Mouse (Mus musculus) intestine, embryonic 16.5 days (tissue): ENCODE measurements around the gene Nrsn2. TPM values are rescaled to one million over a fixed set of nuclear protein-coding genes. Genes with fewer than 3 reads are reported as not detected.
A peak's percentile ranks its signal among the peaks of the same experiment; 100 is the strongest.

Source experiments
- ATAC-seq: fragments of 200-750 bp; cut with Nextera tagmentation; 2 replicates; pipeline ENCODE4 v1.8.0; 2017; ENCODE audit warnings: moderate TSS enrichment, moderate library complexity
- H3K27ac ChIP-seq: fragments of 300-500 bp; sonication (generic); 2 replicates; pipeline ENCODE4 v1.5.1; 2014; ENCODE audit warnings: mild to moderate bottlenecking, low read length
- H3K27me3 ChIP-seq: fragments of 300-500 bp; sonication (generic); replicated peaks from 2 replicates; pipeline ENCODE4 v1.6.1; 2014; ENCODE audit warnings: low read length, control low read depth, mixed read lengths; ENCODE audit not compliant: control insufficient read depth, insufficient read depth
- H3K36me3 ChIP-seq: fragments of 300-500 bp; sonication (generic); 2 replicates; pipeline ENCODE4 v1.6.1; 2014; ENCODE audit warnings: low read length, control low read depth; ENCODE audit not compliant: control insufficient read depth, insufficient read depth
- H3K4me1 ChIP-seq: fragments of 300-500 bp; sonication (generic); 2 replicates; pipeline ENCODE4 v1.6.1; 2014; ENCODE audit warnings: low read length, control low read depth, mixed read lengths; ENCODE audit not compliant: control insufficient read depth, insufficient read depth
- H3K4me2 ChIP-seq: fragments of 300-500 bp; sonication (generic); 2 replicates; pipeline ENCODE4 v1.6.1; 2014; ENCODE audit warnings: low read depth, low read length, control low read depth
- H3K4me3 ChIP-seq: fragments of 300-500 bp; sonication (generic); 2 replicates; pipeline ENCODE4 v1.5.1; 2014; ENCODE audit warnings: mild to moderate bottlenecking, low read length
- H3K9ac ChIP-seq: fragments of 300-500 bp; sonication (generic); 2 replicates; pipeline ENCODE4 v1.6.1; 2014; ENCODE audit warnings: low read depth, low read length
- H3K9me3 ChIP-seq: fragments of 300-500 bp; sonication (generic); 2 replicates; pipeline ENCODE4 v1.6.1; 2016; ENCODE audit warnings: low read length, control low read depth; ENCODE audit not compliant: control insufficient read depth
- WGBS: fragments of 180-500 bp; shearing (Covaris S2); extraction: QIAGEN DNeasy Blood & Tissue Kit; methylation state at CpG from one replicate; pipeline ENCODE4 v1.1.7; 2014; 5-methylcytosine and 5-hydroxymethylcytosine counted together
- polyA plus RNA-seq: library from polyadenylated mRNA; unstranded; fragments of >200 nt; fragmentation: Nextera tagmentation; extraction: Ambion mirVana; gene quantifications from 2 replicates; pipeline ENCODE4 v1.2.1, GENCODE M21; 2015

The Nrsn2 gene
- polyA plus RNA-seq, 1 experiment from 2014 or later = 2.5 TPM

DNA sequence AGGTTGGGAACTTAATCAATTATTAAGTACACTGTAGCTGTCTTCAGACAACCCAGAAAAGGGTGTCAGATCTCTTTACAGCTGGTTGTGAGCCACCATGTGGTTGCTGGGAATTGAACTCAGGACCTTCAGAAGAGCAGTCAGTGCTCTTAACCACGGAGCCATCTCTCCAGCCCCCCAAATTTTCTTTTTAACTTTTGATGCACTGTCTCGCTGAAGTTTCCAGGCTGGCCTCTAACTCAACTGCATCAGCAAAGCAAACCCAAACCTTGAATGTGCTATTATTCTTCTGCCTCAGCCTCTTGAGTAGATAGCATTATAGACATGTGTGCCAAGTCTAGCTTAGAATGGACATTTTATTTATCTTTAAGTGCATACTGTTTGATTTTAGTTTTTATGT lies 28.7 kb downstream of the Nrsn2 start:
- Histone ChIP-seq H3K36me3 (no peaks in the 10 kb centered on the region), H3K27me3 (peaks cover 3% of the 10 kb centered on the region; the same call in 1 of the 2 replicates), H3K4me1 (peaks cover 4% of the 10 kb centered on the region; the same call in 1 of the 2 replicates), H3K27ac (no peak overlapping the region), H3K4me2 (no peak overlapping the region), H3K9ac (no peak overlapping the region), H3K9me3 (no peaks in the 10 kb centered on the region), H3K4me3 (no peak overlapping the region)
- no peak for ATAC-seq
- 81% methylated on average over 2 of the region's 2 CpGs for WGBS

DNA sequence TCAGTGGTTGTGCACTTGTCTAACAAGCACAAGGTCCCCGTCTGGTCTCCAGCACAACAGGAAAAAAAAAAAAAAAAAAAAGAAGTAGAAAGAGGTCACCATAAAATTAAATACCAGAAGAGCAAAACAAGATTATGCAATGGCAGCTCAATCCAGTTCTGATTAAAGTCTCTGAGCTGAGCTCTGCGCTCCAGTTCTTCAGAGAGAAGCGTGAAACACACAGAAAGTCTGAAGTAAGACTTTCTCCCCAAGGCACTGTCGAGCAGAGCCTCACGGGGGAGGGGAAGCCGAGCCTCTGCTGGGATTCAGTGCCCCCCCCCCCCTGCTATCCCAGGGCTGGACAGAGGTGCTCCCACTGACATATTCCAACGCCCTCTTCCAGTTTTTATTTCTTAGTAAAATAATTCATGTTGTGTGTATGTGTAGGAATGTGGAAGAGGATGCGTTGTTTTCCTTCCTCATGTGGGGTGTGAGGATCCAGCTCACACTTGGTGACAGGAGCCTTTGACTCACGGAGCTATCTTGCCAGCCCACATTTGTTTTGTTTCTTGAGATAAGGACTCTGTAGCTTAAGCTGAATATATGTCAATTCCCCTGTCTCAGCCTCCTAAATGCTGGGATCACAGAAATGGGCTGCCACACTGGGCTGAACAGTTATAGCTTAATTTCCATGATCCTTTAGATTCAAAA lies 29.5 kb downstream of the Nrsn2 start:
- WGBS = 49% methylated on average over 9 of the region's 9 CpGs
- Histone ChIP-seq H3K4me3 (no peak overlapping the region), H3K4me2 (no peak overlapping the region), H3K4me1 (peaks cover 4% of the 10 kb centered on the region; the same call in 1 of the 2 replicates), H3K9ac (no peak overlapping the region), H3K36me3 (no peaks in the 10 kb centered on the region), H3K27me3 (peaks cover 5% of the 10 kb centered on the region; the same call in 1 of the 2 replicates), H3K9me3 (no peaks in the 10 kb centered on the region), H3K27ac (no peak overlapping the region)
- ATAC-seq = no peak

DNA sequence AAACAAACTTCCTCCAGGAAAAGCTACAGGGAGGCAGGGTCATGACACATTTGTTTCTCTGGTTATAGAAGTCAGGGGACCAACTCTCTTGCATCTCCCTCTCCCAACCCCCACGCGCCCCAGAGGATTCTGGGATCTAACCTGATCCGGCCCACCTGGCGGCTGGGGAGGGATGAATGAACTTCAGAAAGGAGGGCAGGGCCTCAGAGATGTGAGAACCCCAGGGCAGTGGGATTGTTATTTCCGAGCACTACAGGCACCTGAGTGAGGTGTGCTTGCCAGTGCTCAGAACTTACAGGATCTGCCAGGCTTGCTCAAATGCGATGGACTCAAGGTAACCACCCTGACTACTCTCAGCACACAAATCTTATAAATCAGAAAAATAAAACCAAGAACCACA lies 31.0 kb downstream of the Nrsn2 start:
- H3K27me3 ChIP-seq = peaks cover 5% of the 10 kb centered on the region; the same call in 1 of the 2 replicates
- H3K27ac ChIP-seq = no peak overlapping the region
- ATAC-seq = no peak
- H3K9ac ChIP-seq = no peak overlapping the region
- H3K4me2 ChIP-seq = no peak overlapping the region
- no peak overlapping the region for H3K4me3 ChIP-seq
- peaks cover 4% of the 10 kb centered on the region; the same call in 1 of the 2 replicates for H3K4me1 ChIP-seq
- H3K9me3 ChIP-seq = no peaks in the 10 kb centered on the region
- WGBS = 78% methylated on average over 6 of the region's 6 CpGs
- H3K36me3 ChIP-seq = no peaks in the 10 kb centered on the region

DNA sequence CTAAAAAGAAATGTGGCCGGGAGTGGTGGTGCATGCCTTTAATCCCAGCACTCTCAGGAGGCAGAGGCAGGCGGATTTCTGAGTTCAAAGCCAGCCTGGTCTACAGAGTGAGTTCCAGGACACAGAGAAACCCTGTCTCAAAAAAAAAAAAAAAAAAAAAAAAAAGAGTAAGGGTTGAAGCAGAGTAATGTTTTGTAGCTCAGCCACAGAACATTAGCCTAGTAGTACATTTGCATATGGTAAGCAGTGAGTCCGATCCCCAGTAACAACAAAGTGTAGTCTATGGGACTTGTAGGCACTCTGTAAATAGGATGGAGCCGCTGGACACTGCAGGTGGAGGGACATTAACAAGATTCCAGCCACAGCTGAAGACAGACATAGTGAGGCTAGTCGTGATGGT lies 31.5 kb downstream of the Nrsn2 start:
- no peak for ATAC-seq
- WGBS = 69% methylated on average over 5 of the region's 5 CpGs
- H3K27me3 ChIP-seq = peaks cover 5% of the 10 kb centered on the region; the same call in 1 of the 2 replicates
- H3K9ac ChIP-seq = no peak overlapping the region
- no peak overlapping the region for H3K4me2 ChIP-seq
- H3K27ac ChIP-seq = no peak overlapping the region
- no peak overlapping the region for H3K4me3 ChIP-seq
- no peaks in the 10 kb centered on the region for H3K36me3 ChIP-seq
- no peaks in the 10 kb centered on the region for H3K9me3 ChIP-seq
- peaks cover 4% of the 10 kb centered on the region; the same call in 1 of the 2 replicates for H3K4me1 ChIP-seq

DNA sequence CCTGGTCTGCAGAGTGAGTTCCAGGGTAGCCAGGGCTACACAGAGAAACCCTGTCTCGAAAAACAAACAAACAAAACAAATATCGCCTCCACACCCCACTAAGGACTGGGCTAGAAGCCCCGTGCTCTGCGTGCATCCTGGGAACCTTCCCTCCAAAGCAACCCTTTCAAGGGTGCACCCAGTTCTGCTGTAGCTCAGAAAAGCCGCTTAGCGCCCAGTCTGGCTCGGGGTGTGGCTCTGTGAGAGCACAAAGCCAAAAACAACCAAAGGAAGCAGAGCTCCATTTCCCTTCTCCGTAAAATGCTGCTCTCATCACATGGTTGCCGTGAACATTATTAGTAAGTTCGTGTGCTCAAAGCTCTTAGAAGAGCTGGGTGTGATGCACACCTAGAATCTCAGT lies 32.1 kb downstream of the Nrsn2 start:
- 11% methylated on average over 10 of the region's 10 CpGs for WGBS
- Histone ChIP-seq H3K9ac (peak overlapping the region; percentile 69; the same call in 1 of the 2 replicates), H3K4me1 (peaks cover 4% of the 10 kb centered on the region; the same call in 1 of the 2 replicates), H3K27me3 (peaks cover 5% of the 10 kb centered on the region; the same call in 1 of the 2 replicates), H3K9me3 (no peaks in the 10 kb centered on the region), H3K4me2 (peak overlapping the region; percentile 91), H3K36me3 (no peaks in the 10 kb centered on the region), H3K27ac (no peak overlapping the region), H3K4me3 (peak overlapping the region; percentile 56)
- peak; percentile 24 for ATAC-seq

DNA sequence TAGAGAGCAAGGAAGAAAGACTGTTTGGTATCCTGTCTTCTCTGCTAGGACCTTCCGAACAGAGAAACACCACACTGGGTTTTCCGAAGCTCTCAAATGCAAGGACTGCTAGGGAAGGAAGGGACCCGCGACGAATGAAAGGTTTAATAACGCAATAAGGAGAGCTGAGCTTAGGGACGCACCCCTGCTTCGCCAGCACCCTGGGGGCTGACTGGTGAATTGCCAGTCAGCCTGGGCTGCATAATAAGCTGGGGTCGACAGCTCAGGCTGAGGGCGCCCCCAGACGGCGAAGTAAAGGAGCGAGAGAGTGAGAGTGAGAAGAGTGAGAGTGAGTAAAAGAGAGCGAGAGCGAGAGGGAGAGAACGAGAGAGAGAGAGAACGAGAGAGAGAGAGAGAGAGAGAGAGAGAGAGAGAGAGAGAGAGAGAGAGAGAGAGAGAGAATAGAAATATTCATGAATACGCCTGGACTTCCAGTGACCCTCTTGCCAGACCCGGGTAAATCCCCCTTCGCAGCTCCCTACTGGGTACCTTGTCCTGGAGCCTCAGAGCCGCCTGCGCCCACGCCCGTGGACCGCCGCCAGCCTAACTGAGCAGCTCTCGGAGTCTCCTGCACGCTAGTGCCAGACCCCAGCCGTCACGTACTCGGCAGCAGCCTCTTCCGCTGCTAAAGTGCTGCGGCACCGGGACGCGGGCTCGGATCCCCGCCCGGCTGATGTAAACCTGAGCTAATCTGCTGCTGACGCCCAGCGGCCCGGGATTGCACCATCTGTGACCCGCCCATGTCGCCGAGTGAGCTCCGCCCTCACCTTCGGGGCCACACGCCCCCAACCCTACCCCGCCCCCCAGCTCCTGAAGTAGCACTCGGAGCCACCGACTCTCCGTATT lies 32.9 kb downstream of the Nrsn2 start, which contains the start of gene Trib3:
Gene Trib3, minus strand, starts transcription at position 704 of the 885 bp plus-strand sequence.
- Histone ChIP-seq H3K4me1 (peaks cover 4% of the 10 kb centered on the region; the same call in 1 of the 2 replicates), H3K4me3 (peak within 1 kb of the TSS; percentile 56), H3K9me3 (no peaks in the 10 kb centered on the region), H3K4me2 (peak within 1 kb of the TSS; percentile 91), H3K27ac (no peak within 1 kb of the TSS), H3K36me3 (no peaks in the 10 kb centered on the region), H3K27me3 (peaks cover 5% of the 10 kb centered on the region; the same call in 1 of the 2 replicates), H3K9ac (peak within 1 kb of the TSS; percentile 69)
- ATAC-seq = peak; percentile 89
- WGBS = under 1% methylated on average over 52 of the region's 52 CpGs

DNA sequence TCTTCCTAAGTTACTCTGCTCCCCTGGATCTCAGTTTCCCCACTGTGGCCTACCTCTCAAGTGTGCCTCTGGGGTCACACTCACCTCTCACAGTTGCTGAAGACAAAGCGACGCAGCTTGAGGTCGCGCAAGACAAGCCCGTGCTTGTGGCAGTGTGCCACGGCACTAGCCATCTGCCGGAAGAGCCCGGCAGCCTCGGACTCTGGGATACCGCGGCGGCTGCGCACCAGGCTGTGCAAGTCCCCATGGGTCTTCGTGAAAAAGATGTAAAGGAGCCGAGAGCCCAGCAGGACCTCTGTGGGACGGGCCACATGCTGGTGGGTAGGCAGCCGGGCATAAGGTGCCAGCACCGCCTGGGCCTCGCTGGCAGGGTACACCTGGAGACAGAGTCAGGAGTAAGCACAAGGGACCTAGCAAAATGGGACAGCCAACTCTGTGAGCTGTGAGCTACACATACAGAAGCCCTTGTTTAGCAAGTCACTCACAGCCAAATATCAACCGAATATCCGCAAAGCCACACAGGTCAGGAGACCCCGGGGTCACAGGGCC lies 36.7 kb downstream of the Nrsn2 start:
- peaks cover 8% of the 10 kb centered on the region for H3K4me1 ChIP-seq
- no peak overlapping the region for H3K9ac ChIP-seq
- no peak for ATAC-seq
- no peaks in the 10 kb centered on the region for H3K36me3 ChIP-seq
- H3K4me3 ChIP-seq = no peak overlapping the region
- no peak overlapping the region for H3K4me2 ChIP-seq
- WGBS = 87% methylated on average over 22 of the region's 22 CpGs
- H3K9me3 ChIP-seq = no peaks in the 10 kb centered on the region
- no peak overlapping the region for H3K27ac ChIP-seq
- H3K27me3 ChIP-seq = peaks cover 5% of the 10 kb centered on the region; the same call in 1 of the 2 replicates

DNA sequence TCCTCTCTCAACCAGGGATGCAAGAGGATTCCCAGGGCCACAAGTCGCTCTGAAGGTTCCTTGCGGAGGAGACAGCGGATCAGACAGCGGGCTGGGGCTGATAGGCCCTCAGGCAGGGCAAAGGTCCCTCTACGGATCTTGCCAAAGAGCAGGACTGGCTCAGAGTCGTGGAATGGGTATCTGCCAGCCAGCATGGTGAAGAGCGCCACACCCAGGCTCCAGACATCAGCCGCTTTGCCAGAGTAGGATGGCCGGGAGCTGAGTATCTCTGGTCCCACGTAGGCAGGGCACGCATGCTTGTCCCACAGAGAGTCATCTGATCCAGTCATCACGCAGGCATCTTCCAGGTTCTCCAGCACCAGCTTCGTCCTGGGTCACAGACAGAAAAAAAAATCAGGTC lies 38.1 kb downstream of the Nrsn2 start:
- H3K4me2 ChIP-seq = no peak overlapping the region
- peaks cover 4% of the 10 kb centered on the region; the same call in 1 of the 2 replicates for H3K4me1 ChIP-seq
- no peak overlapping the region for H3K4me3 ChIP-seq
- H3K27ac ChIP-seq = no peak overlapping the region
- no peaks in the 10 kb centered on the region for H3K9me3 ChIP-seq
- peak overlapping the region; percentile 27; the same call in 1 of the 2 replicates for H3K9ac ChIP-seq
- WGBS = 74% methylated on average over 13 of the region's 13 CpGs
- H3K36me3 ChIP-seq = no peaks in the 10 kb centered on the region
- H3K27me3 ChIP-seq = peaks cover 5% of the 10 kb centered on the region; the same call in 1 of the 2 replicates
- ATAC-seq = peak; percentile 60
